Mouse (Mus musculus) R1 (cell line): ENCODE measurements around the gene Hist1h1c.
A peak's percentile ranks its signal among the peaks of the same experiment; 100 is the strongest.
"Not testable (repeated sequence)": the region's sequence is repeated elsewhere in the genome, so short reads cannot be mapped to it uniquely, and the experiment has no call there.

Source experiments
- DNase-seq: peaks from one replicate; pipeline ENCODE4 v3.0.0-alpha.2; 2018; ENCODE audit warnings: low read depth, low spot score

Hist1h1c gene

DNA sequence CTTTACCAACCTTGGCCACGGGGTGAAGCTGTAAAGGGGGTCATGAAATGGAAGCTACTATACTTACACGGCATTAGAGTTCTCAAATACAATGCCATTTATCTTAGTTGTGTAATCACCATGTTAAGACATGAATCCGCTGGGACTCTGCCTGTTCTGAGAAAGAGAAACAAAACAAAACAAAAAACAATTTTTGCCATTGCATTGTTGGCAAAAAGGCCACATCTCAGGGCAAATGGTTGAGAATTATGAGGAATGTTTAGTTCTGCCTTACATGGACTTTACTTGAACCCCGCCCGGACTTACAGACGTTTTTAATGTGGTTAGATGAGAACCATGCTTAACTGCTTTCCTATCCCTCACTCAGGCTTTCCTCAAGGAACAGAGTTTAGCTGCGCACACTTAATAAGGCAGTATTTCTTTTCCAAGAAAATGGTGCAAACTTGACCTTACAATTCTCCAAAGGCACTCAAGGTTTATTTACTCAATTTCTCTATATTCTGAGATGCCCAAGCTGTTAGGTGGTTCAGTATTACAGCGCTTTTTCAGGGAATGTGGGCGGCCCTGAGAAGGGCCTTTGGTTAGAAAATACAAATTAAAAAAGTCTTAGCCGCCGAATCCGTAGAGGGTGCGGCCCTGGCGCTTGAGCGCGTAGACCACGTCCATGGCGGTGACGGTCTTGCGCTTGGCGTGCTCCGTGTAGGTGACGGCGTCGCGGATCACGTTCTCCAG is 21.8 kb downstream of the Hist1h1c start:
- peak; percentile 88 for DNase-seq

DNA sequence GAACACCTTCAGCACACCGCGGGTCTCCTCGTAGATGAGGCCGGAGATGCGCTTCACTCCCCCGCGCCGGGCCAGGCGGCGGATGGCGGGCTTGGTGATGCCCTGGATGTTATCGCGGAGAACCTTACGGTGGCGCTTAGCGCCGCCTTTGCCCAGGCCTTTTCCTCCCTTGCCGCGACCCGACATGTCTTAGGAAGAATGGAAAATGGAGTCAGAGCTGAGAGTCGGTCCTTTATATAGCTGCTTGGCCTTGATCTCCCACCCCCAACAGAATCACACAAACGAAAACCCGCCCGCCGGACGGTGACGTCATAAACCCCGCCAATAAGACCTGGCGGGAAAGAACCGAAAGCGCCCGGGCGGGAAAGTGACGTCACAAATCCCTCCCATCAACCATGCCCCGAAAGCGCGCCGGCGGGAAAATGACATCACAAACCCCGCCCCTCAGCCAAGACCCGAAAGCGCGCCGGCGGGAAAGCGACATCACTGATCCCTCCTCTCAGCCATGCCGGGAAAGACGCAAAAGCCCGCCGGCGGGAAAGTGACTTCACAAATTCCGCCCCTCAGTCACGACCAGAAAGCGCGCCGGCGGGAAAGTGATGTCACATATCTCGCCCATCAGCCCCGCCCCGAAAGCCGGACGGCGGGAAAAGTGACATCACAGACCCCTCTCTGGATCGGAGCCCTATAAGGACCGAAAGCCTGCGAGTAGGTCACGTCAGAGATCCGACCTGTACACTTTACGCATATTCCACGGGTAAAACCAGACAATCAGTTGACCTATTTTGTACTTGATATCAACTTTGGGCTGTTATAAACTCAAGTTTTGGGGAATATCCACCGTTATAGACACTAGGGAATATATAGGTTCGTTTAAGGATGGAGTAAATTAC is 22.6 kb downstream of the Hist1h1c start, which contains the start of gene Hist1h4a:
Hist1h4a (minus strand) TSS at position 259 of the 893 bp plus-strand sequence.
- peak; percentile 99 for DNase-seq

DNA sequence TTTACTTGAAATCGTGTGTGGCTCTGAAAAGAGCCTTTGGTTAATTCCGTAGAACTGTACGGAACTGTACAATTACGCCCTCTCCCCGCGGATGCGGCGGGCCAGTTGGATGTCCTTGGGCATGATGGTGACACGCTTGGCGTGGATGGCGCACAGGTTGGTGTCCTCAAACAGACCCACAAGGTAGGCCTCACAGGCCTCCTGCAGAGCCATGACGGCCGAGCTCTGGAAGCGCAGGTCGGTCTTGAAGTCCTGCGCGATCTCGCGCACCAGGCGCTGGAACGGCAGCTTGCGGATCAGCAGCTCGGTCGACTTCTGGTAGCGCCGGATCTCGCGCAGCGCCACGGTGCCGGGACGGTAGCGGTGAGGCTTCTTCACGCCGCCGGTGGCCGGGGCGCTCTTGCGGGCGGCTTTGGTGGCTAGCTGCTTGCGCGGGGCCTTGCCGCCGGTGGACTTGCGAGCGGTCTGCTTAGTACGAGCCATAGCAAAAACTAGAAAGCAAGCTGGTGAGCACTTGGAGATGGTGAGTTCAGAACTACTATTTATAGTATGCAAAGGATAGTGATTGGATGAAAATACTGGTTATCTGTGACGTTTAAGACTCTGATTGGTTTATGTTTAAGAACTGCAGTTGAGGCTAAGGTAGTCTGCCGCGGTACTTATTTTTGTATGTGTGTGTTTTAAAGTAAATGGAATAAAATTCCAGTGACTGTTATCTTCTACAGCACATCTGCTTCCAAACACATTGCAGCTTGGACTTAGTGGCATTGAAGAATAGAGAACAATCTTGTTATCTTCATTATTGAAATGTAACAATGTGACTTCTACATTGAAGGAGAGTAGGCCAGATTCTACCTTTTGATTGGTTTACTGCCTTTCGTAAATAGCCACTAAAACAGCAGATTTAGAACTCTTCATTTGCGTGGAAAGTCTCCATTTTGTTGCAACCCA is 23.5 kb downstream of the Hist1h1c start, which contains the start of gene Hist1h3a:
Hist1h3a (minus strand) TSS at position 516 of the 951 bp plus-strand sequence.
- DNase-seq, result peak; percentile 95

DNA sequence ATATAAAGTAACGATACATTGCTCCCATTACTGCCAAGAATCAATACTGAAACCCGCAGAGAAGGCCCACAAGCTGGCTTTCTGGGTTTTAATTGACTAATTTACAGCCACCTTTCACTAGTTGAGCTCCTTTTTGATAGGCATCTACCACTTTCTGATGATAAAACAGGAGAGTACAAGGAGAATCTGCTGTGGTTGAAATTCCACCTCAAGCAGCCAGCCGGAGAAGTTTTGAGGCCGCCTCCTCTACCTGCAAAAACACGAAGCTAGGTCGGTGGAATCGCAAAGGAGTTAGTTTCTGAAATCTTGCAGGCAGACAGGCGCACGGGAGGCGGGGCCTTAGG is 24.6 kb downstream of the Hist1h1c start:
- DNase-seq, result no peak

DNA sequence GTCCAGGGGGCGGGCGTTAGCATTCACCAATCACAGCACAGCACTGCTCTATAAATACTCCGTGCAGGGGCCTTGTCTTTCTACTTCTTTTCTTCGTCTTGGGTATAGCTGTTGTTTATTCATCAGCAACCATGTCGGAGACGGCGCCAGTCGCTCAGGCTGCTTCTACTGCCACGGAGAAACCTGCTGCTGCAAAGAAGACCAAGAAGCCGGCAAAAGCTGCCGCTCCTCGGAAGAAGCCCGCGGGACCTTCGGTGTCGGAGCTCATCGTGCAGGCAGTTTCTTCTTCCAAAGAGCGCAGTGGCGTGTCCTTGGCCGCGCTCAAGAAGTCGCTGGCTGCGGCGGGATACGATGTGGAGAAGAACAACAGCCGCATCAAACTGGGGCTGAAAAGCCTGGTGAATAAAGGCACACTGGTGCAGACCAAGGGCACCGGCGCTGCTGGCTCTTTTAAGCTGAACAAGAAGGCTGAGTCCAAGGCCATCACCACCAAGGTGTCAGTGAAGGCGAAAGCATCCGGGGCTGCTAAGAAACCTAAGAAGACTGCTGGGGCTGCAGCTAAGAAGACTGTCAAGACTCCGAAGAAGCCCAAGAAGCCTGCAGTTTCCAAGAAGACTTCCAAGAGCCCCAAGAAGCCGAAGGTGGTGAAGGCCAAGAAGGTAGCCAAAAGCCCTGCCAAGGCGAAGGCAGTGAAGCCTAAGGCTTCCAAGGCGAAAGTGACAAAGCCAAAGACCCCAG is 25.1 kb downstream of the Hist1h1c start, which contains the start of gene Hist1h1a:
Hist1h1a (plus strand) TSS at position 81 of the 738 bp plus-strand sequence.
- DNase-seq, result peak; percentile 95

DNA sequence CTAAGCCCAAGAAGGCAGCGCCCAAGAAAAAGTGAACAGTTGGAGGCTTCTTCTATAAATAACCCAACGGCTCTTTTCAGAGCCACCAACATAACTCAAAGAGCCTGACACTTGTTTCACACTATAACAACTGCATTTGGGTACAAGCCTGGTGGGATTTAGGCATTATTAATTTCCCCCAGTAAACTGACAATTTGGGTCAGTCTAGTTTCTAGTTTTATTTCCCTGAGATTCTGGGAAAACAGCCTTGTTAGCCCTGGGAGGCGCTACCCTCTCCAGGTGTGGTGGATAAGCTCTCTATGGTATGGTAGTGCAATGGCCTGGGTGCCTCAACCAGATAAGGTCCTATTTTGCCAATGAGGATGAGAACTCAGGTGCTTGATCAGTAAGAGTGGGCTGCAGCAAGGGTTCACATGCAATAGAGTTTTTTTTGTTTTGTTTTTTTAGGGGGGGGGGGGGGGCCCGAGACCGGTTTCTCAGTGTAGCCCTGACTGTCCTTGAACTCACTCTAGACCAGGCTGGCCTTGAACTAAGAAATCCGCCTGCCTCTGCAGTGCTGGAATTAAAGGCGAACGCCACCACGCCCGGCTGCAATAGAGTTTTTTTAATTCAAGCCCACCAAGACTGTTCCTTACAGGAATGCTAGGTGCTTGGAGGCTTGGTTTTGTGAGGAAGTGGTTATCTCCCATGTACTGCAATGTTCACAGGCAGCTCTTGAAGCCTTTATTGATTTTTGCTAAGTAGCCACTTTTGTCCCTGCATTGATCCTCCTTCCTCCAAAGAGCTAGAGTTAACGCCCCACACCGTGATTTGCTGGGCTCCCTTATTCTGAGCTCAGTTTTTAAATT is 25.9 kb downstream of the Hist1h1c start:
- DNase-seq, result peak; percentile 75

DNA sequence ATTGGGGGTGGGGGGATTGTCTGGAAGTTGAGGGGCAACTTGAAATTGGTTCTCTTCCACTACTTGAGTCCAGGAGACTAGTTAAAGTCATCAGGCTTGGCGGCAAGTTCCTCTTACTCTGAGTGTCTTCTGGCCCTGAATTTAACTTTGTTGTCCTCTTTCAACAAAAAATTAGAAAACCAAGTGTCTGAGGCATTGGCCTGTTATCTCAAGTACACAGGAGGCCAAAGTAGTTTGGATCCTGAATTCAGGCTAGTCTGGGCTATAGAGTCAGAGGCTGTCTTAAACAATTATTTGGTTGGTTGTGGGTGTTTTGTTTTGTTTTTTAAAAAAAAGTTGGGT is 26.5 kb downstream of the Hist1h1c start:
- DNase-seq, result no peak

DNA sequence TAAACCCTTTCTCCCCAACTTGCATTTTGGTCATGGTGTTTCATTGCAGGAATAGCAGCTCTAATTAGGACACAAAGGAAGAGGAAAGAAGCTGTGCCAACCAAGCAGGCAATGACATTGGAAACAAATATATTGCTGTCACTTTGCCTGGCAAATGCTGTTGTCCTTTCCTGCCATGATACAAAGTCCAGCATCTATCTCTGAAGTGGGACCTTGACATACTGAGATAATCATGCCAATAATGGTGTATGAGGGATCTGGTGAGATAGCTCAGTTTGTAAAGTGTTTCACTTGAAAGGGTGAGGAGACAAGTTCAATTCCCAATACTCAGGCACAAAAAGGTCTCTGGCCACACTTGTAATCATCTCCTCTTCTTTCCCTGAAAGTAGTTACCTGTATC is 28.2 kb downstream of the Hist1h1c start:
- DNase-seq, result no peak

DNA sequence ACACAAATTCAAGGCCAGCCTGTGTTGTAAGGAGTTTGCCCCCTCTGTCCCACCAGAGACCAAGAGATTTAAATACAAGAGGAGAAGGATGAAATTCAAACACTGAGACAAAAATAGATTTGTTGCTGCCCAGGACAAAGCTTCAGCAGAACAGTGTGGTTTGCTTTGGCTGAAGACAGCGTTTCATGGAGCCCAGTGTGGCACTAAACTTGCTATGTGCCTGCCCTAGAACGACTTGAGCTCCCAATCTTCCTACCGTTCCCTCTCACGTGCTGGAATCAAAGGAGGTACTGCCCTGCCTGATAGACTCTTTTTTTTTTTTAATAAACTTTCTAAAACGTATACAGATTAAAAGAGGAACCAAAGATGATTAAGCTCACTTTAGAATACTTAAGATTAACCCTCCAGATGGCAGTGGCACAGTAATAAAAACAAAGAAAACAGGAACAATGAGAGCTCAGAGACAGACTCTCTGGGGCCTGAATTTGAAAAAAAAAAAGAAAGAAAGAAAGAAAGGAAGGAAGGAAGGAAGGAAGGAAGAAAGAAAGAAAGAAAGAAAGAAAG is 30.3 kb downstream of the Hist1h1c start:
- no peak for DNase-seq

DNA sequence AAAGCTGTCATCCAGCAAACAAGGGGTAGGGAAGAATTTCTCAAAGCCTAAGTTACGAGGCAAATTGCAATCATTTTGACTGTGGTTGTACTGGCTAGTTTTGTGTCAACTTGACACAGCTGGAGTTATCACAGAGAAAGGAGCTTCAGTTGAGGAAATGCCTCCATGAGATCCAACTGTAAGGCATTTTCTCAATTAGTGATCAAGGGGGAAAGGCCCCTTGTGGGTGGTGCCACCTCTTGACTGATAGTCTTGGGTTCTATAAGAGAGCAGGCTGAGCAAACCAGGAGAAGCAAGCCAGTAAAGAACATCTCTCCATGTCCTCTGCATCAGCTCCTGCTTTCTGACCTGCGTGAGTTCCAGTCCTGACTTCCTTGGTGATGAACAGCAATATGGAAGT is 31.0 kb downstream of the Hist1h1c start, which contains the start of gene Trim38:
Trim38 (plus strand) TSS at position 301 of the 400 bp plus-strand sequence.
- DNase-seq, result not testable (repeated sequence)

DNA sequence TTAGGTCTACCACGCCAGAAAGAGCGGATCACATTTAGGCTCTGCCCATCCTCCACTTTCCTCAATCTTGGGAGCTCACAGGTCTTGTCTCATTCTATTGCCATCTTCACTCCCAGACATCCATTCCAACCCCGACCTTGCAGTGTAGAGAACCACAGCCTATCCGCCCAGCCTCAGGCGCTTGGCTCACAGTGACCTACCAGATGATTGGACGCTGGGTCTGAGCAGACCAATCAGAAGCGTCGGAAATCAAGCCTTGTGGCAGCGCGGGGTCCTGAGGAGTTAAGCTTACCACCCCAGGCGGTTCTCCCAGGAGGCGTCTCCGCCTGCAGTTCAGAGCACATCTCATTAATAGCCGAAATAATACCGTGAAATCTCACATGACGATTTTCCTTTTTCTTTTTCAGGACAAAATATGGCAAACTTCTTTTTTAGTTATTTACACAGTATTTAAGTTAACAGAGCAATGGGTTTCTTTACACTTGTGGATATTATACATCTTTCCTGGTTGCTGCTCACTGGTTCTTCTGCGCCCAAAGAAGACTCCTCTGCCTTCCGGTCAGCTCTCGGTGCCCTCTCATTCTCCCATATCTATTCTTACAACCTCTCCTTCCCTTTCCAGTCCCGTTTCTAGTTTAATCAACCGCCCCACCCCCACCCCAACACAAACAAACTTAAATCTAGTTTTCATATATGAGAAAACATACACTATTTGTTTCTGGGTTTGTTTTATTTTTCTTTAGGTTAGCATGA is 34.1 kb downstream of the Hist1h1c start:
- DNase-seq, result peak; percentile 95

DNA sequence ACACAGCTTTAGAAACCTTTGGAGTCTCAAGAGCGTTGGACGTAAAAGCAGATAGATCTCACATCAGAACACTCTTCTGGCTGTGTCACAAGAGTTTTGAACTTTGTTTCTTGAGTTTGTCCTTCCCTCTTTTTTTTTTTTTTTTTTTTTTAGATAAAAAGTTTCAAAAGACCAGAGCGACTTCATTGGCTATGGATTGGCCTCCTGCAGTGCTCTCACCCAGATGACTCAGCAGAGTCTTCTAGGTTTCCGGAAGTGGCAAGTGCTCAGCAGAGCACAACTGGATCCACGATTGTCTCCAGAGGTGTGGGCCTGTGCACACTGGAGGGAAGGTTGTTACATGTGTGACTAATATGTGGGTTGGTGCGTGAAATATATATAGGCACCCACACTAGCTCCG is 39.7 kb downstream of the Hist1h1c start:
- peak; percentile 68 for DNase-seq

DNA sequence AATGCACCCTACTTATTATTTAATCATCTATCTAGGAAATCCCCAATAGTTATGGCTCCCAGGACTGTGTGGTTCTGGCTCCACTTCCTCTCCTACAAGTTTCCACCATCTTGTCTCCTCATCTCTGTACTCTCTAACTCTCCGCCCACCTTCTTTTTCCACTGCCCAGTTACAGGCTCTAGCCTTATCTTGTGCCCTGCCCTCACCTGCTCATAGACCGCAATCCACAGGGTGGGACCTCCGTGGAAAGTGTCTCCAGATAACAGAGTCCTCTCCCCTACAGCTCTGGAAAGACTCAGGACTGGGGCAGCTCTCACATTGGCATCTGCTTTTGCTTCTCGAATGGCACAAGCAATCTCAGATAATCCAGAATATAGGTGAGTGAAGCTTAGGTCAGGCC is 40.4 kb downstream of the Hist1h1c start:
- DNase-seq, result no peak
